ENCODE assay signal across 8 mouse cellular contexts in the genomic region with DNA sequence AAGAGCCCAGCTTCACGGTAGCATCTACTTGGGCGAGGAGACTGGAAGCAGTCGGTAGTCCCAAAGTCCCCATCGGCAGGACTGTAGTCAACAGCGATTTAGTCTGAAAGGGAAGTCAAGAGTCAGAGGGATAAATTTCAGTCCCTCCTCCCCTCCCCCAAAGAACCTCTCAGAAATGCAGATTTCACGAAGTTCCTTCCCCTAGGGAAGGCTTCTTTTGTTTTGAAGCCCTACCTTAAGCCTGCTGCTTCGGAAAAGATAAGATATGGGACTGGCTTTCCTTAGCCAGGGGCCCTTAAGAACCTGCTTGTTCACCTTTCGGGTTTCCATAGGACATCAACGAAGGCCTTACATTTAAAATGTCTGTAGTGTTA. TPM values are rescaled to one million over a fixed set of nuclear protein-coding genes. Genes with fewer than 3 reads are reported as not detected.
A peak's percentile ranks its signal among the peaks of the same experiment; 100 is the strongest.
DNase-seq lines count a peak whose midpoint lies in the region; ATAC-seq and TF ChIP-seq lines count a peak whose summit lies in the region.

No protein-coding gene starts in this region.

- H3K27ac ChIP-seq in forebrain, embryonic 15.5 days (replicated peaks): no peak overlapping the region
- no peak overlapping the region for H3K27ac ChIP-seq in liver, embryonic 15.5 days (replicated peaks)
- H3K27ac ChIP-seq in thymus, adult 2 months (ENCODE audit: control insufficient read depth, insufficient read depth, low read length): no peak overlapping the region

- peaks cover 19% of the 10 kb centered on the region for H3K4me1 ChIP-seq in forebrain, embryonic 15.5 days
- H3K4me1 ChIP-seq in liver, embryonic 15.5 days (replicated peaks): peaks cover 27% of the 10 kb centered on the region
- H3K4me1 ChIP-seq in thymus, adult 2 months (replicated peaks; ENCODE audit: control insufficient read depth, insufficient read depth, low read length): peaks cover 16% of the 10 kb centered on the region

- TF ChIP-seq CTCF in thymus, adult 2 months (IDR thresholded peaks at IDR 0.05; ENCODE audit: borderline replicate concordance, control insufficient read depth, extremely low read depth, insufficient read depth, low read length, poor library complexity): no peak

- H3K9me3 ChIP-seq in forebrain, embryonic 15.5 days: no peaks in the 10 kb centered on the region
- no peaks in the 10 kb centered on the region for H3K9me3 ChIP-seq in liver, embryonic 15.5 days (replicated peaks)

- ATAC-seq in CD4-positive, CD25-positive, alpha-beta regulatory T cell, adult 4 months: peak; percentile 5
- ATAC-seq in forebrain, embryonic 15.5 days (replicated peaks): no peak
- ATAC-seq in liver, embryonic 15.5 days (ENCODE audit: insufficient read depth): no peak

- 13% methylated on average over 9 of the region's 9 CpGs for WGBS in forebrain, embryonic 15.5 days
- WGBS in liver, embryonic 15.5 days (ENCODE audit: insufficient replicate concordance): 7% methylated on average over 9 of the region's 9 CpGs
- WGBS in thymus, adult 2 months: 34% methylated on average over 9 of the region's 9 CpGs

- H3K4me2 ChIP-seq in forebrain, embryonic 15.5 days (replicated peaks): peak overlapping the region; percentile 99
- peak overlapping the region; percentile 94 for H3K4me2 ChIP-seq in liver, embryonic 15.5 days

- peak; percentile 14 for DNase-seq in embryo, embryonic 11.5 days (ENCODE audit: low read depth, low spot score)
- DNase-seq in embryo, embryonic 9.5 days (ENCODE audit: extremely low spot score): no peak
- no peak for DNase-seq in adipocyte (ENCODE audit: low spot score)
- no peak for DNase-seq in cerebellum, adult 8-10 months
- DNase-seq in thymus, adult 2 months: no peak

- no peaks in the 10 kb centered on the region for H3K36me3 ChIP-seq in forebrain, embryonic 15.5 days
- H3K36me3 ChIP-seq in liver, embryonic 15.5 days (replicated peaks): no peaks in the 10 kb centered on the region
- no peaks in the 10 kb centered on the region for H3K36me3 ChIP-seq in thymus, adult 2 months (ENCODE audit: control insufficient read depth, insufficient read depth, low read length)

- peak overlapping the region; percentile 79 for H3K4me3 ChIP-seq in forebrain, embryonic 15.5 days
- H3K4me3 ChIP-seq in liver, embryonic 15.5 days (replicated peaks): peak overlapping the region; percentile 66
- H3K4me3 ChIP-seq in thymus, adult 2 months (ENCODE audit: control insufficient read depth, insufficient read depth, low read length): no peak overlapping the region

- H3K9ac ChIP-seq in forebrain, embryonic 15.5 days (replicated peaks): no peak overlapping the region
- H3K9ac ChIP-seq in liver, embryonic 15.5 days: peak overlapping the region; percentile 45; the same call in 1 of the 2 replicates

- H3K27me3 ChIP-seq in forebrain, embryonic 15.5 days: peaks cover 19% of the 10 kb centered on the region
- peaks cover 56% of the 10 kb centered on the region for H3K27me3 ChIP-seq in liver, embryonic 15.5 days
- H3K27me3 ChIP-seq in thymus, adult 2 months (ENCODE audit: control insufficient read depth, insufficient read depth, low read length): peaks cover 17% of the 10 kb centered on the region; the same call in 1 of the 2 replicates

- TF ChIP-seq POLR2A in thymus, adult 2 months (IDR thresholded peaks at IDR 0.05; ENCODE audit: control insufficient read depth, extremely low read depth, insufficient read depth, low read length, poor library complexity): no peak

RNA-seq across cellular contexts. Expression of gene Cdc14b, which starts 0.7 kb away (rescaled TPM):
- polyA plus RNA-seq in CD4-positive, CD25-positive, alpha-beta regulatory T cell, adult 4 months (2017; shearing (Covaris generic)): 10 to 100 TPM; 10.7 to 11.6 TPM
- 2.8 and 3.0 TPM in 2 replicates for polyA plus RNA-seq in forebrain, embryonic 15.5 days (2015; fragmentation: Nextera tagmentation; extraction: Ambion mirVana)
- 8.6 and 8.8 TPM in 2 replicates for polyA plus RNA-seq in liver, embryonic 15.5 days (2015; fragmentation: Nextera tagmentation; extraction: Ambion mirVana)
- 3.2 and 4.7 TPM in 2 replicates for polyA plus RNA-seq in thymus, adult 2 months (2012; rRNA removed)

RNA-seq across cellular contexts. Expression of gene Aaed1, which starts 36.8 kb away (rescaled TPM):
- polyA plus RNA-seq in CD4-positive, CD25-positive, alpha-beta regulatory T cell, adult 4 months (2017; shearing (Covaris generic)): 10 to 100 TPM in 1 of 2 experiments, 1 to 10 TPM in 1; 9.9 to 13.1 TPM
- 10.2 and 10.3 TPM in 2 replicates for polyA plus RNA-seq in forebrain, embryonic 15.5 days (2015; fragmentation: Nextera tagmentation; extraction: Ambion mirVana)
- 19.6 and 20.2 TPM in 2 replicates for polyA plus RNA-seq in liver, embryonic 15.5 days (2015; fragmentation: Nextera tagmentation; extraction: Ambion mirVana)
- 5.1 and 5.5 TPM in 2 replicates for polyA plus RNA-seq in thymus, adult 2 months (2012; rRNA removed)
